Mouse (Mus musculus): ENCODE data around the gene Itga7.
"Not testable (repeated sequence)": the region's sequence is repeated elsewhere in the genome, so short reads cannot be mapped to it uniquely, and the experiment has no call there.

Gene Itga7

GRCm38 (mm10) chr10:128980644-128981365 lies 47.2 kb downstream of the Itga7 start:
- DNase-seq (ENCODE audit: low read depth) = no peak

GRCm38 (mm10) chr10:128989131-128989530 lies 55.5 kb downstream of the Itga7 start, which contains the start of gene Olfr9:
Gene Olfr9, plus strand, starts transcription at chr10:128989431.
- not testable (repeated sequence) for DNase-seq (ENCODE audit: low read depth)

GRCm38 (mm10) chr10:128990129-128990850 lies 56.7 kb downstream of the Itga7 start:
- not testable (repeated sequence) for DNase-seq (ENCODE audit: low read depth)

GRCm38 (mm10) chr10:128990994-128991393 lies 57.4 kb downstream of the Itga7 start:
- DNase-seq (ENCODE audit: low read depth) = no peak

GRCm38 (mm10) chr10:128995796-128996195 lies 62.2 kb downstream of the Itga7 start:
- no peak for DNase-seq (ENCODE audit: low read depth)

- no peak for DNase-seq (ENCODE audit: low read depth)
Observed at GRCm38 (mm10) chr10:128996523-128997040, 63.0 kb downstream of the Itga7 start.

- DNase-seq (ENCODE audit: low read depth) = no peak
Observed at GRCm38 (mm10) chr10:129004032-129004920, 70.7 kb downstream of the Itga7 start.
